In the genomic region with DNA sequence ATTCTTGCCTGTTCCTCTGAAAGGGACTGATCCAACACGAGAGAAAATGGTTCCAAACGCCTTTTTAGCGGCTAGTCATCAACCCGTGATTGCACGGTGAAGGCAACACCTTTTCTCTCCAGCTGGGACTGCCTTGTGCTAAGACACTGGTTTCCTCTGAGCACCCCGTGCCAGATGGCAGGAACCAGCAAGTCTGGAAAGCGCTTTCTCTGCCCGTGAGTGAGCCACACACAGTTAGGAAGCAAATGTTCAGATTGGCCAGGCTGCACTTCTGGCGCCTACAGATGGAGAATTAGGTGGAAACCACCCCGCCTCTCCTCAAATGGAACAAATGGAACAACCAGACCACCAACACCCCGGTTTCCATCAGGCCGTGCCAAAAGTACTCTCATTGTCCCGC, we compare ENCODE assay signal across 12 mouse cellular contexts. TPM values are rescaled to one million over a fixed set of nuclear protein-coding genes. Genes with fewer than 3 reads are reported as not detected.
DNase-seq lines count a peak whose midpoint lies in the region; ATAC-seq lines count a peak whose summit lies in the region.
"Had no signal": no experiment of that assay in that cellular context is flagged by ENCODE, and none has a peak within 500 bp of the region (broad histone marks: within the 10 kb centered on the region; RNA-seq: fewer than 3 reads in every experiment).

No protein-coding gene starts in this region.

- peak; percentile 45; the same call in 1 of the 2 replicates for ATAC-seq in forebrain, embryonic 16.5 days
- no peak for ATAC-seq in forebrain, embryonic 11.5 days (replicated peaks; ENCODE audit: low FRiP score)
- ATAC-seq: Patski had no signal

- H3K9ac ChIP-seq in forebrain, embryonic 16.5 days (replicated peaks; ENCODE audit: low read depth, low read length) = no peak overlapping the region
- no peak overlapping the region for H3K9ac ChIP-seq in forebrain, embryonic 11.5 days (ENCODE audit: low read length)
- H3K9ac ChIP-seq: embryonic facial prominence, embryonic 12.5 days; limb, embryonic 13.5 days had no signal

- 70% methylated on average over 13 of the region's 13 CpGs for WGBS in forebrain, embryonic 16.5 days
- 91% methylated on average over 13 of the region's 13 CpGs for WGBS in forebrain, embryonic 11.5 days
- WGBS in midbrain, embryonic 10.5 days = 88% methylated on average over 13 of the region's 13 CpGs

- H3K4me1 ChIP-seq in forebrain, embryonic 16.5 days (replicated peaks; ENCODE audit: control insufficient read depth, insufficient read depth, low read length) = peaks cover 5% of the 10 kb centered on the region
- peaks cover 7% of the 10 kb centered on the region; the same call in 1 of the 2 replicates for H3K4me1 ChIP-seq in forebrain, embryonic 11.5 days (replicated peaks; ENCODE audit: control insufficient read depth, insufficient read depth, low read length)
- H3K4me1 ChIP-seq in brown adipose tissue, adult 24 weeks (ENCODE audit: control insufficient read depth, insufficient read depth, insufficient read length, low read length) = peaks cover 40% of the 10 kb centered on the region
- peaks cover 8% of the 10 kb centered on the region for H3K4me1 ChIP-seq in midbrain, embryonic 10.5 days

- no peak overlapping the region for H3K4me3 ChIP-seq in forebrain, embryonic 16.5 days (replicated peaks; ENCODE audit: low read length)
- H3K4me3 ChIP-seq in forebrain, embryonic 11.5 days (ENCODE audit: low read depth, low read length) = no peak overlapping the region
- no peak overlapping the region for H3K4me3 ChIP-seq in brown adipose tissue, adult 24 weeks (ENCODE audit: insufficient read depth, low read depth, low read length)
- H3K4me3 ChIP-seq in midbrain, embryonic 10.5 days = no peak overlapping the region
- H3K4me3 ChIP-seq: embryonic facial prominence, embryonic 12.5 days; limb, embryonic 13.5 days had no signal

- no peak overlapping the region for H3K4me2 ChIP-seq in forebrain, embryonic 16.5 days (ENCODE audit: low read length)
- H3K4me2 ChIP-seq in forebrain, embryonic 11.5 days (ENCODE audit: low read depth, low read length, severe bottlenecking) = no peak overlapping the region
- H3K4me2 ChIP-seq: embryonic facial prominence, embryonic 12.5 days; limb, embryonic 13.5 days had no signal

- H3K9me3 ChIP-seq in forebrain, embryonic 16.5 days (ENCODE audit: control insufficient read depth, low read length) = no peaks in the 10 kb centered on the region
- no peaks in the 10 kb centered on the region for H3K9me3 ChIP-seq in forebrain, embryonic 11.5 days (ENCODE audit: control insufficient read depth, low read length)
- H3K9me3 ChIP-seq in midbrain, embryonic 10.5 days (replicated peaks) = no peaks in the 10 kb centered on the region
- H3K9me3 ChIP-seq: embryonic facial prominence, embryonic 12.5 days; limb, embryonic 13.5 days had no signal

- no peaks in the 10 kb centered on the region for H3K36me3 ChIP-seq in forebrain, embryonic 16.5 days (ENCODE audit: control insufficient read depth, insufficient read depth)
- H3K36me3 ChIP-seq in forebrain, embryonic 11.5 days (ENCODE audit: control insufficient read depth, insufficient read depth, low read length) = no peaks in the 10 kb centered on the region
- no peaks in the 10 kb centered on the region for H3K36me3 ChIP-seq in midbrain, embryonic 10.5 days
- H3K36me3 ChIP-seq: embryonic facial prominence, embryonic 12.5 days; limb, embryonic 13.5 days had no signal

- intact Hi-C loops in left cerebral cortex, postnatal 25 days (cut with DNase I) = no loop called here

- no peak for DNase-seq in forebrain, embryonic 11.5 days (ENCODE audit: low spot score)
- peak; percentile 43 to 76 for DNase-seq in frontal cortex, postnatal 36 days (ENCODE audit: low spot score in 2 of 2)
- DNase-seq in left cerebral cortex, postnatal 25 days (ENCODE audit: low spot score in 2 of 2) = peak; percentile 50 to 84
- DNase-seq in thymus, postnatal 4 days = no peak
- DNase-seq in midbrain, embryonic 10.5 days (ENCODE audit: low spot score) = no peak
- DNase-seq in lung, postnatal 4 days = no peak
- DNase-seq: adrenal gland, postnatal 25 days had no signal

- no peak overlapping the region for H3K27ac ChIP-seq in forebrain, embryonic 16.5 days (ENCODE audit: low read length)
- H3K27ac ChIP-seq in forebrain, embryonic 11.5 days (ENCODE audit: low read depth, low read length) = no peak overlapping the region
- H3K27ac ChIP-seq in brown adipose tissue, adult 24 weeks (replicated peaks; ENCODE audit: low read depth, low read length) = peak overlapping the region; percentile 57
- no peak overlapping the region for H3K27ac ChIP-seq in midbrain, embryonic 10.5 days (replicated peaks)
- H3K27ac ChIP-seq: embryonic facial prominence, embryonic 12.5 days; limb, embryonic 13.5 days had no signal

- peaks cover 3% of the 10 kb centered on the region; the same call in 1 of the 2 replicates for H3K27me3 ChIP-seq in forebrain, embryonic 16.5 days (replicated peaks; ENCODE audit: control insufficient read depth, insufficient read depth, low read length)
- H3K27me3 ChIP-seq in forebrain, embryonic 11.5 days (ENCODE audit: control insufficient read depth, insufficient read depth, low read length) = peaks cover 5% of the 10 kb centered on the region
- H3K27me3 ChIP-seq in midbrain, embryonic 10.5 days (ENCODE audit: low read depth, poor library complexity, severe bottlenecking) = peaks cover 24% of the 10 kb centered on the region
- H3K27me3 ChIP-seq: Patski had no signal

RNA-seq across cellular contexts. Expression of a gene that starts 32.5 kb away (rescaled TPM):
- polyA plus RNA-seq in forebrain, embryonic 16.5 days (2015; fragmentation: Nextera tagmentation; extraction: Ambion mirVana) = not detected in 2 replicates
- 0.51 TPM in 1 of 2 replicates, not detected in the other for polyA plus RNA-seq in forebrain, embryonic 11.5 days (2014; fragmentation: Nextera tagmentation; extraction: Ambion mirVana)
- 316 and 541 TPM in 2 replicates for polyA plus RNA-seq in brown adipose tissue, adult 24 weeks (2012; ENCODE audit: insufficient read depth, insufficient read length, missing spikeins)
- 10 to 100 TPM; 69.9 to 71.8 TPM for total RNA-seq in left cerebral cortex, postnatal 25 days (2021)
- 0.30 TPM in 1 of 2 replicates, not detected in the other for polyA plus RNA-seq in midbrain, embryonic 10.5 days (2016; fragmentation: Nextera tagmentation; extraction: Ambion mirVana)
- polyA plus RNA-seq: embryonic facial prominence, embryonic 12.5 days had no signal

RNA-seq across cellular contexts. Expression of a gene that starts 45.2 kb away (rescaled TPM):
- 2.7 and 2.9 TPM in 2 replicates for polyA plus RNA-seq in forebrain, embryonic 16.5 days (2015; fragmentation: Nextera tagmentation; extraction: Ambion mirVana)
- 3.5 and 5.1 TPM in 2 replicates for polyA plus RNA-seq in forebrain, embryonic 11.5 days (2014; fragmentation: Nextera tagmentation; extraction: Ambion mirVana)
- 106 and 152 TPM in 2 replicates for polyA plus RNA-seq in brown adipose tissue, adult 24 weeks (2012; ENCODE audit: insufficient read depth, insufficient read length, missing spikeins)
- 1 to 10 TPM; 2.6 to 3.2 TPM for total RNA-seq in left cerebral cortex, postnatal 25 days (2021)
- 4.4 and 6.1 TPM in 2 replicates for polyA plus RNA-seq in midbrain, embryonic 10.5 days (2016; fragmentation: Nextera tagmentation; extraction: Ambion mirVana)
- polyA plus RNA-seq: Patski had no signal

RNA-seq across cellular contexts. Expression of a gene that starts 50.5 kb away (rescaled TPM):
- polyA plus RNA-seq in forebrain, embryonic 16.5 days (2015; fragmentation: Nextera tagmentation; extraction: Ambion mirVana) = 1.5 and 2.0 TPM in 2 replicates
- polyA plus RNA-seq in forebrain, embryonic 11.5 days (2014; fragmentation: Nextera tagmentation; extraction: Ambion mirVana) = 0.97 and 1.1 TPM in 2 replicates
- 8.4 and 26.7 TPM in 2 replicates for polyA plus RNA-seq in brown adipose tissue, adult 24 weeks (2012; ENCODE audit: insufficient read depth, insufficient read length, missing spikeins)
- 1 to 10 TPM; 6.4 to 6.5 TPM for total RNA-seq in left cerebral cortex, postnatal 25 days (2021)
- 3.5 and 3.6 TPM in 2 replicates for polyA plus RNA-seq in midbrain, embryonic 10.5 days (2016; fragmentation: Nextera tagmentation; extraction: Ambion mirVana)
- polyA plus RNA-seq: Patski had no signal

Comparison
In these comparisons a context has a peak if more than half of its experiments do, and no peak if none do; other contexts are left out.
1. DNase-seq: peak in frontal cortex, postnatal 36 days (2 of 2) and left cerebral cortex, postnatal 25 days (2 of 2); none in forebrain, embryonic 11.5 days (single experiment), thymus, postnatal 4 days (single experiment), midbrain, embryonic 10.5 days (single experiment) and lung, postnatal 4 days (0 of 2).
2. RNA of a gene that starts 32.5 kb away (polyA plus RNA-seq): 316 to 541 TPM in brown adipose tissue, adult 24 weeks; 0.30 TPM in midbrain, embryonic 10.5 days, 0.51 TPM in forebrain, embryonic 11.5 days and not detected in forebrain, embryonic 16.5 days; every median in the first group is over 100 times any median in the second.
3. RNA of a gene that starts 45.2 kb away (polyA plus RNA-seq): 106 to 152 TPM in brown adipose tissue, adult 24 weeks; 4.4 to 6.1 TPM in midbrain, embryonic 10.5 days, 3.5 to 5.1 TPM in forebrain, embryonic 11.5 days and 2.7 to 2.9 TPM in forebrain, embryonic 16.5 days; every median in the first group is over 10 times any median in the second.